Mouse (Mus musculus): ENCODE data around the gene Nrxn2. TPM values are rescaled to one million over a fixed set of nuclear protein-coding genes. Genes with fewer than 3 reads are reported as not detected.

Gene Nrxn2
- total RNA-seq, 1 experiment = 9.5 TPM

GRCm38 (mm10) chr19:6377327-6378040 lies 41.0 kb upstream of the Nrxn2 start:
- Histone ChIP-seq H3K27ac (ENCODE audit: insufficient read depth, low read depth, low read length, poor library complexity, severe bottlenecking) (no peak overlapping the region), H3K9ac (ENCODE audit: insufficient read depth, low read depth, low read length, poor library complexity, severe bottlenecking) (no peak overlapping the region), H3K4me3 (ENCODE audit: insufficient read depth in 1 of 2, low read depth in 1 of 2, low read length in 2 of 2, poor library complexity in 1 of 2, severe bottlenecking in 1 of 2) (no peak overlapping the region), H3K36me3 (ENCODE audit: control insufficient read depth, insufficient read depth, low read length, poor library complexity, severe bottlenecking) (peaks cover 51% of the 10 kb centered on the region), H3K9me3 (ENCODE audit: control insufficient read depth, insufficient read depth, low read depth, low read length) (no peaks in the 10 kb centered on the region), H3K4me1 (ENCODE audit: control insufficient read depth in 2 of 2, insufficient read depth in 2 of 2, low read length in 2 of 2, poor library complexity in 1 of 2) (peaks cover 0 to 18% of the 10 kb centered on the region in 2 experiments; a peak in 2 of 4 replicates)
- in situ Hi-C loops (cut with MboI; ENCODE audit: low sequenced_read_pairs in 2 of 2, unreplicated experiment in 2 of 2) = no loop called here
- DNase-seq (ENCODE audit: low read depth, low spot score) = no peak
- TF ChIP-seq CHD2 (IDR thresholded peaks at IDR 0.05; ENCODE audit: low read depth, low read length) = no peak
- no peak for TF ChIP-seq HCFC1 (IDR thresholded peaks at IDR 0.05; ENCODE audit: borderline replicate concordance, insufficient read depth, low read length)
- no peak for TF ChIP-seq MAFK (IDR thresholded peaks at IDR 0.05; ENCODE audit: insufficient read depth, low read depth, low read length)
- TF ChIP-seq ZC3H11A (IDR thresholded peaks at IDR 0.05; ENCODE audit: borderline replicate concordance, low read depth, low read length) = no peak
- TF ChIP-seq ZNF384 (IDR thresholded peaks at IDR 0.05; ENCODE audit: low read depth, low read length) = no peak

GRCm38 (mm10) chr19:6380411-6381166 lies 37.9 kb upstream of the Nrxn2 start:
- Histone ChIP-seq H3K9me3 (ENCODE audit: control insufficient read depth, insufficient read depth, low read depth, low read length) (no peaks in the 10 kb centered on the region), H3K4me3 (ENCODE audit: insufficient read depth in 1 of 2, low read depth in 1 of 2, low read length in 2 of 2, poor library complexity in 1 of 2, severe bottlenecking in 1 of 2) (no peak overlapping the region), H3K27ac (ENCODE audit: insufficient read depth, low read depth, low read length, poor library complexity, severe bottlenecking) (no peak overlapping the region), H3K9ac (ENCODE audit: insufficient read depth, low read depth, low read length, poor library complexity, severe bottlenecking) (no peak overlapping the region), H3K4me1 (ENCODE audit: control insufficient read depth in 2 of 2, insufficient read depth in 2 of 2, low read length in 2 of 2, poor library complexity in 1 of 2) (peaks cover 0 to 23% of the 10 kb centered on the region in 2 experiments; a peak in 3 of 4 replicates), H3K36me3 (ENCODE audit: control insufficient read depth, insufficient read depth, low read length, poor library complexity, severe bottlenecking) (peaks cover 24% of the 10 kb centered on the region)
- in situ Hi-C loops (cut with MboI; ENCODE audit: low sequenced_read_pairs in 2 of 2, unreplicated experiment in 2 of 2) = no loop called here
- TF ChIP-seq ZC3H11A (IDR thresholded peaks at IDR 0.05; ENCODE audit: borderline replicate concordance, low read depth, low read length) (no peak), ZNF384 (IDR thresholded peaks at IDR 0.05; ENCODE audit: low read depth, low read length) (0 out of 2 replicates have a peak, but pooled peaks have one; percentile 25), CHD2 (IDR thresholded peaks at IDR 0.05; ENCODE audit: low read depth, low read length) (no peak)
- no peak for DNase-seq (ENCODE audit: low read depth, low spot score)

- Histone ChIP-seq H3K9ac (ENCODE audit: insufficient read depth, low read depth, low read length, poor library complexity, severe bottlenecking) (no peak overlapping the region), H3K27ac (ENCODE audit: insufficient read depth, low read depth, low read length, poor library complexity, severe bottlenecking) (no peak overlapping the region), H3K9me3 (ENCODE audit: control insufficient read depth, insufficient read depth, low read depth, low read length) (no peaks in the 10 kb centered on the region), H3K36me3 (ENCODE audit: control insufficient read depth, insufficient read depth, low read length, poor library complexity, severe bottlenecking) (peaks cover 18% of the 10 kb centered on the region), H3K4me1 (ENCODE audit: control insufficient read depth in 2 of 2, insufficient read depth in 2 of 2, low read length in 2 of 2, poor library complexity in 1 of 2) (peaks cover 0 to 22% of the 10 kb centered on the region in 2 experiments; a peak in 3 of 4 replicates), H3K4me3 (ENCODE audit: insufficient read depth in 1 of 2, low read depth in 1 of 2, low read length in 2 of 2, poor library complexity in 1 of 2, severe bottlenecking in 1 of 2) (no peak overlapping the region)
- in situ Hi-C loops (cut with MboI; ENCODE audit: low sequenced_read_pairs in 2 of 2, unreplicated experiment in 2 of 2) = no loop called here
- TF ChIP-seq CHD2 (IDR thresholded peaks at IDR 0.05; ENCODE audit: low read depth, low read length) (no peak), ZNF384 (IDR thresholded peaks at IDR 0.05; ENCODE audit: low read depth, low read length) (no peak), ZC3H11A (IDR thresholded peaks at IDR 0.05; ENCODE audit: borderline replicate concordance, low read depth, low read length) (no peak), MAFK (IDR thresholded peaks at IDR 0.05; ENCODE audit: insufficient read depth, low read depth, low read length) (no peak), HCFC1 (IDR thresholded peaks at IDR 0.05; ENCODE audit: borderline replicate concordance, insufficient read depth, low read length) (no peak)
- DNase-seq (ENCODE audit: low read depth, low spot score) = no peak
These were observed 37.3 kb upstream of the Nrxn2 start for GRCm38 (mm10) chr19:6381238-6381637.

GRCm38 (mm10) chr19:6382323-6382924 lies 36.1 kb upstream of the Nrxn2 start:
- no peak for DNase-seq (ENCODE audit: low read depth, low spot score)
- Histone ChIP-seq H3K27ac (ENCODE audit: insufficient read depth, low read depth, low read length, poor library complexity, severe bottlenecking) (no peak overlapping the region), H3K36me3 (ENCODE audit: control insufficient read depth, insufficient read depth, low read length, poor library complexity, severe bottlenecking) (peaks cover 7% of the 10 kb centered on the region), H3K4me1 (ENCODE audit: control insufficient read depth in 2 of 2, insufficient read depth in 2 of 2, low read length in 2 of 2, poor library complexity in 1 of 2) (peaks cover 0 to 18% of the 10 kb centered on the region in 2 experiments; a peak in 3 of 4 replicates), H3K9ac (ENCODE audit: insufficient read depth, low read depth, low read length, poor library complexity, severe bottlenecking) (no peak overlapping the region), H3K4me3 (ENCODE audit: insufficient read depth in 1 of 2, low read depth in 1 of 2, low read length in 2 of 2, poor library complexity in 1 of 2, severe bottlenecking in 1 of 2) (no peak overlapping the region), H3K9me3 (ENCODE audit: control insufficient read depth, insufficient read depth, low read depth, low read length) (no peaks in the 10 kb centered on the region)
- in situ Hi-C loops (cut with MboI; ENCODE audit: low sequenced_read_pairs in 2 of 2, unreplicated experiment in 2 of 2) = no loop called here
- TF ChIP-seq CHD2 (IDR thresholded peaks at IDR 0.05; ENCODE audit: low read depth, low read length) (no peak), MAFK (IDR thresholded peaks at IDR 0.05; ENCODE audit: insufficient read depth, low read depth, low read length) (no peak), ZC3H11A (IDR thresholded peaks at IDR 0.05; ENCODE audit: borderline replicate concordance, low read depth, low read length) (no peak), HCFC1 (IDR thresholded peaks at IDR 0.05; ENCODE audit: borderline replicate concordance, insufficient read depth, low read length) (no peak), ZNF384 (IDR thresholded peaks at IDR 0.05; ENCODE audit: low read depth, low read length) (no peak)
